Mouse (Mus musculus) B cell, adult (primary cell): ENCODE measurements around the gene Emc7. TPM values are rescaled to one million over a fixed set of nuclear protein-coding genes. Genes with fewer than 3 reads are reported as not detected.

Experiments
- total RNA-seq: library from RNA; stranded (reverse); gene quantifications from 4 replicates; pipeline ENCODE4 v1.2.4, GENCODE M21; 2023; ENCODE audit not compliant: inconsistent age

Emc7 gene
- 9.9 to 11.4 TPM (median 10.7 TPM) in 4 replicates for total RNA-seq

DNA sequence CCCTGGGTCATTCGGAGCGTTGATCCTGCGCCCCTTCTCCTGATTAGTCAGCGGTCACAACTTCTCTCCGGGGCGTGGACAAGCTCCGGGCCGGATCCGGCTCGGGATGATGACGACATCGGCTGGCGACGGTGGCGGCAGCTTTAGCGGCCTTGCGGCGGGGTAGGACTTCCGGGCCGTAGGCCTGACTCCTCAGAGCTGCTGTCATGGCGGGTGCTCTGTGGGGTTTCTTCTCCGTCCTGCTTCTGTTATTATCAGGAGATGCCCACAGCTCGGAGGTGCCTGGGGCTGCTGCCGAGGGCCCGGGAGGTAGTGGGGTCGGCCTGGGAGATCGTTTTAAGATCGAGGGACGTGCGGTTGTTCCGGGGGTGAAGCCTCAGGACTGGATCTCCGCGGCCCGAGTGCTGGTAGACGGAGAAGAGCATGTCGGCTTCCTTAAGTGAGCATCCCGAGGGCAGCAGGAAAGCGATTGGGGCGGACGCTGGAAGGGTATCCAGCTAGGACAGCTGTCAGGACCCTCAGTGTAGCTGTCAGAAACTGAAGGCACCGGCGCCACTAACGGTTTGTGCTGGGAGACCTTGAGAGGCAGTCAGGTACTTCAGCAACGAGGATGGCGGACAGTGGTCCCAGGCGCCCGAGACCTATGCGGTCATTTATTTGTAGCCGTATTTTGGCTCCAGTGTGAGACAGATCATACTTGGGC is at the start of gene Emc7:
TSS of gene Emc7 (plus strand) at position 136 of the 703 bp plus-strand sequence.

GRCm38 (mm10) chr2:112480669-112481068 is 25.9 kb downstream of the Emc7 start, which contains the start of gene Chrm5:
Gene Chrm5 (minus strand): TSS chr2:112480769.

DNA sequence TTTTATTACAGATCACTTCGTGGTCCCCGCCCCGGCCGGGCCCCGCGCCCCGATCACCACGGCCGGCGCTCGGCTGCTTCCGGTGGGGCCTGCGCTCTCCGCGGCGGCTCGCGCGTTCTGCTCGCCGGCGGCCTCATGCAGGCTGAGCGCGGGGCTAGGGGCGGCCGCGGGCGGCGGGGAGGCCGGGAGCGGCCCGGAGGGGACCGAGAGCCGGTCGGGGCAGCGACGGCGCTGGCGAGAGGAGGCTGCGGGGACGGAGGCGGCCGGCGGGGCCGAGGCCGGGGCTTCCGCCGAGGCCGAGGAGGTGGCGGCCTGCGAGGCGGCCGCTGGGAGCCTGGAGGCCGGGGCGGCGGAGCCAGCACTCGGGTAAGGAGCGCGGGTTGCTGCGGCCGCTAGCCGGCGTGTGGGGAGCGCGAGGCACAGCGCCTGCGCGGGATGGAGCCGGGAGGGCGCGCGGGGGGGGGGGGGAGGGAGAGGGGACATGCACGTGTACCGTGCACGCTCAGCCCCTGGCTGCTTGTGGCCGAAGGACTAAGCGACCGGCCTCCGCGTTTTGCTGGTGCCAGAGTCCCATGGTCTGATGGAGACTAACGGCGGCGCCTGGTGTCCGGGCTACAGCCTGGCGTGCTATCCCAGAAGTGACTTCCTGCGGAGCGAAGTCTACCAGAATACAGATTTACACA is 38.2 kb downstream of the Emc7 start, which contains the start of gene Aven:
TSS of gene Aven (plus strand) at position 109 of the 683 bp plus-strand sequence.

Other genes starting within 250 kb of the Emc7 start
- gene Lpcat4, start 215.5 kb upstream of the Emc7 start, total RNA-seq, result 7.0 to 10.3 TPM (median 9.0 TPM) in 4 replicates
- not detected in 4 replicates for gene Nutm1, start 195.7 kb upstream of the Emc7 start, total RNA-seq
- gene Nop10, start 193.1 kb upstream of the Emc7 start, total RNA-seq, result 61.1 to 71.6 TPM (median 67.0 TPM) in 4 replicates
- gene Slc12a6, start 189.2 kb upstream of the Emc7 start, total RNA-seq, result 308 to 321 TPM (median 314 TPM) in 4 replicates
- 0.27 to 0.70 TPM (median 0.30 TPM) in 3 of 4 replicates, not detected in the other for gene Gm21985, start 188.7 kb upstream of the Emc7 start, total RNA-seq
- 27.2 to 28.8 TPM (median 28.1 TPM) in 4 replicates for gene Emc4, start 87.0 kb upstream of the Emc7 start, total RNA-seq
- gene Katnbl1, start 75.8 kb upstream of the Emc7 start, total RNA-seq, result 9.0 to 10.6 TPM (median 10.2 TPM) in 4 replicates
- not detected in 4 replicates for gene Chrm5, start 25.8 kb downstream of the Emc7 start, total RNA-seq
- 10.6 to 19.8 TPM (median 16.1 TPM) in 4 replicates for gene Aven, start 38.0 kb downstream of the Emc7 start, total RNA-seq